Mouse (Mus musculus) intestine, postnatal 0 days (tissue): ENCODE measurements around the gene Gm47841. TPM values are rescaled to one million over a fixed set of nuclear protein-coding genes. Genes with fewer than 3 reads are reported as not detected.

Experiments
- ATAC-seq: fragments of 200-750 bp; cut with Nextera tagmentation; 2 replicates; pipeline ENCODE4 v1.8.0; 2017; ENCODE audit warnings: mild to moderate bottlenecking, moderate TSS enrichment, moderate library complexity
- H3K27ac ChIP-seq: fragments of 300-500 bp; sonication (generic); 2 replicates; pipeline ENCODE4 v1.5.1; 2014; ENCODE audit warnings: mild to moderate bottlenecking, low read depth, low read length, moderate library complexity
- H3K27me3 ChIP-seq: fragments of 300-500 bp; sonication (generic); replicated peaks from 2 replicates; pipeline ENCODE4 v1.6.1; 2014; ENCODE audit warnings: low read length, mixed read lengths; ENCODE audit not compliant: control insufficient read depth, insufficient read depth
- H3K36me3 ChIP-seq: fragments of 300-500 bp; sonication (generic); 2 replicates; pipeline ENCODE4 v1.6.1; 2014; ENCODE audit warnings: mild to moderate bottlenecking, moderate library complexity; ENCODE audit not compliant: control insufficient read depth, insufficient read depth
- H3K4me1 ChIP-seq: fragments of 300-500 bp; sonication (generic); replicated peaks from 2 replicates; pipeline ENCODE4 v1.6.1; 2014; ENCODE audit warnings: antibody characterized with exemption, low read length, mixed read lengths; ENCODE audit not compliant: control insufficient read depth, insufficient read depth
- H3K4me2 ChIP-seq: fragments of 300-500 bp; sonication (generic); replicated peaks from 2 replicates; pipeline ENCODE4 v1.6.1; 2014; ENCODE audit warnings: low read depth, mild to moderate bottlenecking, moderate library complexity
- H3K4me3 ChIP-seq: fragments of 300-500 bp; sonication (generic); 2 replicates; pipeline ENCODE4 v1.5.1; 2014; ENCODE audit warnings: low read depth, low read length
- H3K9ac ChIP-seq: fragments of 300-500 bp; sonication (generic); 2 replicates; pipeline ENCODE4 v1.6.1; 2014; ENCODE audit warnings: mild to moderate bottlenecking, low read depth, low read length
- H3K9me3 ChIP-seq: fragments of 300-500 bp; sonication (generic); 2 replicates; pipeline ENCODE4 v1.6.1; 2016; ENCODE audit warnings: mixed run types; ENCODE audit not compliant: control insufficient read depth
- CTCF ChIP-seq: sonication (generic); IDR thresholded peaks from 2 replicates; pipeline ENCODE4 v1.5.1; 2016; ENCODE audit warnings: low read depth, mild to moderate bottlenecking, control low read depth, antibody characterized with exemption, moderate library complexity
- WGBS: fragments of 180-500 bp; shearing (Covaris S2); extraction: QIAGEN DNeasy Blood & Tissue Kit; methylation state at CpG from one replicate; pipeline ENCODE4 v1.1.7; 2014; 5-methylcytosine and 5-hydroxymethylcytosine counted together
- polyA plus RNA-seq: library from polyadenylated mRNA; unstranded; fragments of >200 nt; fragmentation: Nextera tagmentation; extraction: Ambion mirVana; gene quantifications from 2 replicates; pipeline ENCODE4 v1.2.1, GENCODE M21; 2015

The Gm47841 gene
- polyA plus RNA-seq: not detected in 2 replicates

GRCm38 (mm10) chr15:101047194-101047555 lies at the start of gene Gm47841:
Gene Gm47841 (minus strand): TSS chr15:101047397.
- no peak for TF ChIP-seq CTCF

DNA sequence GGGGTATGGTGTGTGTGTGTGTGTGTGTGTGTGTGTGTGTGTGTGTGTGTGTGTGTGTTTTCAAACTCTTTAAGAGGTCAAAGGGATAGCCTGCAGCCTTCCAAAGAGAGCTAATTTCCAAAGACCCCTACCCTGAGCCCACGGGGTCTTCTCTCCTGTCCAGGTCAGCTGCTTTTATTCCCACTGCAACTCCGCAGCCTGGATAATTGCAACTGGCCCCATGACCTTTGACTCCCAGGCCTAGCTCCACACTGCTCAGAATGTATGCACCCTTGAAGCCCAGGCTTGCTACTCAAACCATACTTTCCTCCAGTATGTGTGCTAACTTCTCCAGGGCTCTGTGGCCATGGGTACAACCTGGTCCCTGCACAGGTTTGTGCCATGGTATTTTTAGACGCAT lies 48.2 kb upstream of the Gm47841 start:
- no peak overlapping the region for H3K27ac ChIP-seq
- ATAC-seq: no peak
- H3K4me3 ChIP-seq: no peak overlapping the region
- WGBS: 65% methylated on average over 3 of the region's 3 CpGs
- no peaks in the 10 kb centered on the region for H3K27me3 ChIP-seq
- no peaks in the 10 kb centered on the region for H3K36me3 ChIP-seq
- H3K9ac ChIP-seq: no peak overlapping the region
- H3K4me2 ChIP-seq: no peak overlapping the region
- TF ChIP-seq CTCF: no peak
- H3K9me3 ChIP-seq: no peaks in the 10 kb centered on the region
- H3K4me1 ChIP-seq: no peaks in the 10 kb centered on the region

More at GRCm38 (mm10) chr15:101047194-101047555, at the start of gene Gm47841:
- no peak within 1 kb of the TSS for H3K27ac ChIP-seq
- H3K9ac ChIP-seq: peak within 1 kb of the TSS; percentile 40
- peaks cover 65% of the 10 kb centered on the region for H3K27me3 ChIP-seq
- H3K4me1 ChIP-seq: peaks cover 2% of the 10 kb centered on the region; the same call in 1 of the 2 replicates
- no peak for ATAC-seq
- H3K9me3 ChIP-seq: no peaks in the 10 kb centered on the region
- no peaks in the 10 kb centered on the region for H3K36me3 ChIP-seq
- H3K4me2 ChIP-seq: peak within 1 kb of the TSS; percentile 78
- peak within 1 kb of the TSS; percentile 43 for H3K4me3 ChIP-seq
- whole genome bisulfite sequencing: 6% methylated on average over 22 of the region's 23 CpGs

GRCm38 (mm10) chr15:101094979-101095378 lies 47.8 kb upstream of the Gm47841 start:
- no peak overlapping the region for H3K4me2 ChIP-seq

GRCm38 (mm10) chr15:101093988-101094387 lies 46.8 kb upstream of the Gm47841 start:
- no peak for ATAC-seq
- WGBS: 65% methylated on average over 6 of the region's 6 CpGs

More at GRCm38 (mm10) chr15:101094979-101095378, 47.8 kb upstream of the Gm47841 start:
- WGBS: 79% methylated on average over 9 of the region's 9 CpGs
- no peak for ATAC-seq
- Histone ChIP-seq H3K9me3 (no peaks in the 10 kb centered on the region), H3K4me1 (no peaks in the 10 kb centered on the region), H3K4me3 (no peak overlapping the region), H3K9ac (no peak overlapping the region), H3K27ac (no peak overlapping the region; the same call in 1 of the 2 replicates), H3K36me3 (no peaks in the 10 kb centered on the region), H3K27me3 (no peaks in the 10 kb centered on the region)
- TF ChIP-seq CTCF: no peak

DNA sequence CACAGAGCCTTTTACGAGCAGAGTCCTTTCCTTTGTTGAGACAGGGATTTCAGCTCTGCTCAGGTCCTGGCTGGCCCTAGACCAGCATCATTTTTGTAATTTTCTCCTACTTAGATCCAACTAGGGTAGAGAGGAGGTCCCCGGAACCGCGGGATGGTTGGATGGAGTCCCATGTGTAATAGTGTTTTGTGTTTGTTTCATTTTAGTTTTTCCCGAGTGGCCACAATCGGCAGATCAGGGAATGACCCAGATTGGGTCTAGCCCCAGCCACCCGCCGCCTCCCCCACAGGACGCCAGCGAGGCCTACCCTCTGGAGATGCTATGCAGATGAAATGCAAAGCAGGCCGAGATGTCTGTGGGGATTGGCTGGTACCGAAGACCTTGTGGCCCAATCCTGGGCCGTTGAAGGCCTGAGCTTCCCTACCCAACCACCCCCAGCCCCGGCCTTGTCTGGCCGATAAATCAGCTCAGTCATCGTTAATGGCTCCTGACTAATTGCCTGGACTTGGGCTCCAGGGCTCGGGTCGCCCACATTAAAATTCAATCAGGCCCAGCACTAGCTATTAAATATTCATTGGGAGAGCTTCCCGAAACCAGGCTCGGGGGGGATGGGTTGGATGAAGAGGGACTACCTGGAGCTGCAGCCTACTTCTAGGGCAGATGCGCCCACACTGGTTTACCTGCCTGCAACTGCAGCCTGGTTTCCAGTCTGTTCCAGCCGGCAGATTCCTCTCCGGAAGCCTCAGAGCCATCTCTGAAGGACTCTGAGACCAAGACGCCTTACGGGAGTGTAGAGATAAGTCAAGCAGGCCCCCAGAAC lies 45.8 kb upstream of the Gm47841 start:
- Histone ChIP-seq H3K27ac (no peak overlapping the region), H3K4me3 (no peak overlapping the region), H3K9ac (no peak overlapping the region), H3K4me2 (no peak overlapping the region), H3K36me3 (no peaks in the 10 kb centered on the region), H3K27me3 (no peaks in the 10 kb centered on the region), H3K4me1 (no peaks in the 10 kb centered on the region), H3K9me3 (no peaks in the 10 kb centered on the region)
- ATAC-seq: no peak
- 49% methylated on average over 25 of the region's 25 CpGs for WGBS
- TF ChIP-seq CTCF: no peak

More at GRCm38 (mm10) chr15:101093988-101094387, 46.8 kb upstream of the Gm47841 start:
- no peaks in the 10 kb centered on the region for H3K4me1 ChIP-seq
- no peaks in the 10 kb centered on the region for H3K27me3 ChIP-seq
- no peak for TF ChIP-seq CTCF
- H3K36me3 ChIP-seq: no peaks in the 10 kb centered on the region
- H3K27ac ChIP-seq: no peak overlapping the region
- H3K9me3 ChIP-seq: no peaks in the 10 kb centered on the region
- H3K4me3 ChIP-seq: no peak overlapping the region
- no peak overlapping the region for H3K4me2 ChIP-seq
- no peak overlapping the region for H3K9ac ChIP-seq

DNA sequence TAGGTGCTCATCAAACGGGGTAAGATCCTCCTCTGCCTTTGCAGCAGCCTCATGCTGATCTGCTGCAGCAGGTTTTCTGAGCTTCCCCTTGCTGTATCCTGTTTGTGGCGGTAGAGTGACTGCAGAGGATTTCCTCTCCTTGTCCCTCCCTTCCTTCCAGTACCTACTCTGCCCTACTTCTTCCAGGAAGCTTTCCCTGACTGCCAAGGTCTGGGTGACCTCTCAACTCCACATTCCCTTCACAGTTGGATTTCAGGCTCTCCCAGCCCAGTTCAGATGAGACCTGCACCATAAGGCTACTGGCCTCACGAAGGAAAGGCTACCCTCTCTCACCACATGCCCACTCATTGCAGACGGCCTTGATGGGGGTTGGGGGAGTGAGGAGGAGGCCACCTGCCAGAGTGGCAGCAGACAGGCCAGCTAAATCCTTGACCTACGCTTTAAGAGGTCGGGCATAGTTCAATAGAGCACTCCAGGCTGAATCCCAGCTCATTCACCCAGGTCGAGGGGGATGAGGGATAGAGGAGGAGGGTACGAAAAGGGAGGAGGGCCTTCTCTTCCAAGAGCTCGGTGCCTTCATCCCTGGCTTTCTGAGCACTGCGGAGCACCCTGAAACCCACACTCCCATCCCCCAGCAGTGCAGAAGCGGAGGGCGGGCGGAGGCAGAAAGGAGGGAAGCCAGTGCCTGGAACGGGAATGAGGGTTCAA lies 45.1 kb upstream of the Gm47841 start:
- no peak for ATAC-seq
- Histone ChIP-seq H3K4me3 (no peak overlapping the region), H3K4me1 (no peaks in the 10 kb centered on the region), H3K9me3 (no peaks in the 10 kb centered on the region), H3K9ac (no peak overlapping the region), H3K36me3 (no peaks in the 10 kb centered on the region), H3K27me3 (no peaks in the 10 kb centered on the region), H3K27ac (no peak overlapping the region), H3K4me2 (no peak overlapping the region)
- WGBS: 60% methylated on average over 14 of the region's 14 CpGs
- TF ChIP-seq CTCF: no peak
